Mouse (Mus musculus) forebrain, embryonic 14.5 days (tissue): ENCODE measurements around the gene Sgms1. TPM values are rescaled to one million over a fixed set of nuclear protein-coding genes. Genes with fewer than 3 reads are reported as not detected.

Source experiments
- ATAC-seq: fragments of 200-750 bp; cut with Nextera tagmentation; 2 replicates; pipeline ENCODE4 v1.8.0; 2017; ENCODE audit warnings: mild to moderate bottlenecking, moderate library complexity
- DNase-seq: peaks from one replicate; pipeline ENCODE4 v3.0.0-alpha.2; 2015; ENCODE audit warnings: low spot score
- H3K27ac ChIP-seq: fragments of 300-500 bp; sonication (generic); 2 replicates; pipeline ENCODE4 v1.5.1; 2014; ENCODE audit warnings: low read depth, mild to moderate bottlenecking, control low read depth, low read length, moderate library complexity
- H3K27me3 ChIP-seq: fragments of 300-500 bp; sonication (generic); replicated peaks from 2 replicates; pipeline ENCODE4 v1.6.1; 2014; ENCODE audit warnings: low read length, control low read depth, mixed read lengths; ENCODE audit not compliant: control insufficient read depth, insufficient read depth
- H3K36me3 ChIP-seq: fragments of 300-500 bp; sonication (generic); 2 replicates; pipeline ENCODE4 v1.6.1; 2014; ENCODE audit warnings: low read length, control low read depth; ENCODE audit not compliant: control insufficient read depth, insufficient read depth
- H3K4me1 ChIP-seq: fragments of 300-500 bp; sonication (generic); 2 replicates; pipeline ENCODE4 v1.6.1; 2014; ENCODE audit warnings: antibody characterized with exemption, low read length, control low read depth; ENCODE audit not compliant: control insufficient read depth, insufficient read depth
- H3K4me2 ChIP-seq: fragments of 300-500 bp; sonication (generic); 2 replicates; pipeline ENCODE4 v1.6.1; 2014; ENCODE audit warnings: mild to moderate bottlenecking, control low read depth, low read length
- H3K4me3 ChIP-seq: fragments of 300-500 bp; sonication (generic); 2 replicates; pipeline ENCODE4 v1.5.1; 2014; ENCODE audit warnings: low read depth, low read length, control low read depth
- H3K9ac ChIP-seq: fragments of 300-500 bp; sonication (generic); 2 replicates; pipeline ENCODE4 v1.6.1; 2014; ENCODE audit warnings: mild to moderate bottlenecking, low read length, control low read depth, moderate library complexity
- H3K9me3 ChIP-seq: fragments of 300-500 bp; sonication (generic); replicated peaks from 2 replicates; pipeline ENCODE4 v1.6.1; 2016; ENCODE audit warnings: low read length, control low read depth, mixed read lengths; ENCODE audit not compliant: control insufficient read depth
- WGBS: fragments of 180-500 bp; shearing (Covaris S2); extraction: QIAGEN DNeasy Blood & Tissue Kit; methylation state at CpG from one replicate; pipeline ENCODE4 v1.1.7; 2014; 5-methylcytosine and 5-hydroxymethylcytosine counted together
- polyA plus RNA-seq: library from polyadenylated mRNA; unstranded; fragments of >200 nt; fragmentation: Nextera tagmentation; extraction: Ambion mirVana; gene quantifications from 2 replicates; pipeline ENCODE4 v1.2.1, GENCODE M21; 2014

The Sgms1 gene
- polyA plus RNA-seq, 1 experiment from 2014 or later: 5.9 TPM

GRCm38 (mm10) chr19:32276817-32277216 is 112.7 kb downstream of the Sgms1 start:
- no peak for DNase-seq
- Histone ChIP-seq H3K9me3 (no peaks in the 10 kb centered on the region), H3K4me2 (no peak overlapping the region), H3K27ac (no peak overlapping the region), H3K4me3 (no peak overlapping the region), H3K27me3 (no peaks in the 10 kb centered on the region), H3K36me3 (no peaks in the 10 kb centered on the region), H3K9ac (no peak overlapping the region), H3K4me1 (no peaks in the 10 kb centered on the region)
- WGBS: 94% methylated on average over 8 of the region's 8 CpGs
- no peak for ATAC-seq

- H3K4me3 ChIP-seq: no peak overlapping the region
- DNase-seq (no peak), ATAC-seq (no peak)
- H3K9ac ChIP-seq: no peak overlapping the region
- H3K27me3 ChIP-seq: no peaks in the 10 kb centered on the region
- 95% methylated on average over 5 of the region's 5 CpGs for WGBS
- no peaks in the 10 kb centered on the region for H3K36me3 ChIP-seq
- H3K27ac ChIP-seq: no peak overlapping the region
- no peak overlapping the region for H3K4me2 ChIP-seq
- no peaks in the 10 kb centered on the region for H3K9me3 ChIP-seq
- H3K4me1 ChIP-seq: no peaks in the 10 kb centered on the region
These were observed 113.3 kb downstream of the Sgms1 start for GRCm38 (mm10) chr19:32276263-32276662.

- no peak overlapping the region for H3K4me2 ChIP-seq
- DNase-seq (no peak), ATAC-seq (no peak)
- no peak overlapping the region for H3K4me3 ChIP-seq
- 89% methylated on average over 14 of the region's 14 CpGs for WGBS
- H3K27ac ChIP-seq: no peak overlapping the region
- H3K27me3 ChIP-seq: no peaks in the 10 kb centered on the region
- H3K9me3 ChIP-seq: no peaks in the 10 kb centered on the region
- no peak overlapping the region for H3K9ac ChIP-seq
- H3K4me1 ChIP-seq: no peaks in the 10 kb centered on the region
- H3K36me3 ChIP-seq: no peaks in the 10 kb centered on the region
These were observed 114.2 kb downstream of the Sgms1 start for GRCm38 (mm10) chr19:32275068-32275925.

GRCm38 (mm10) chr19:32274145-32274544 is 115.4 kb downstream of the Sgms1 start:
- no peaks in the 10 kb centered on the region for H3K9me3 ChIP-seq
- DNase-seq: no peak
- no peak overlapping the region for H3K27ac ChIP-seq
- WGBS: 78% methylated on average over 2 of the region's 2 CpGs
- no peak overlapping the region for H3K4me3 ChIP-seq
- H3K4me2 ChIP-seq: no peak overlapping the region
- no peaks in the 10 kb centered on the region for H3K27me3 ChIP-seq
- ATAC-seq: no peak
- H3K9ac ChIP-seq: no peak overlapping the region
- no peaks in the 10 kb centered on the region for H3K4me1 ChIP-seq
- no peaks in the 10 kb centered on the region for H3K36me3 ChIP-seq

- H3K9me3 ChIP-seq: no peaks in the 10 kb centered on the region
- no peak overlapping the region for H3K4me2 ChIP-seq
- H3K9ac ChIP-seq: no peak overlapping the region
- DNase-seq: no peak
- no peaks in the 10 kb centered on the region for H3K4me1 ChIP-seq
- 52% methylated on average over 3 of the region's 3 CpGs for WGBS
- H3K36me3 ChIP-seq: no peaks in the 10 kb centered on the region
- no peak overlapping the region for H3K4me3 ChIP-seq
- H3K27ac ChIP-seq: no peak overlapping the region
- no peak for ATAC-seq
- H3K27me3 ChIP-seq: no peaks in the 10 kb centered on the region
These were observed 115.8 kb downstream of the Sgms1 start for GRCm38 (mm10) chr19:32273714-32274113.

- ATAC-seq: no peak
- WGBS: 85% methylated on average over 6 of the region's 6 CpGs
- H3K4me1 ChIP-seq: no peaks in the 10 kb centered on the region
- H3K9me3 ChIP-seq: no peaks in the 10 kb centered on the region
- no peak overlapping the region for H3K4me2 ChIP-seq
- no peak overlapping the region for H3K27ac ChIP-seq
- H3K27me3 ChIP-seq: no peaks in the 10 kb centered on the region
- DNase-seq: no peak
- no peaks in the 10 kb centered on the region for H3K36me3 ChIP-seq
- H3K4me3 ChIP-seq: no peak overlapping the region
- no peak overlapping the region for H3K9ac ChIP-seq
These were observed 116.8 kb downstream of the Sgms1 start for GRCm38 (mm10) chr19:32272475-32273260.

- no peak overlapping the region for H3K9ac ChIP-seq
- H3K27me3 ChIP-seq: no peaks in the 10 kb centered on the region
- 86% methylated on average over 11 of the region's 11 CpGs for WGBS
- H3K36me3 ChIP-seq: no peaks in the 10 kb centered on the region
- no peak overlapping the region for H3K4me2 ChIP-seq
- DNase-seq (no peak), ATAC-seq (no peak)
- H3K9me3 ChIP-seq: no peaks in the 10 kb centered on the region
- H3K4me1 ChIP-seq: no peaks in the 10 kb centered on the region
- H3K27ac ChIP-seq: no peak overlapping the region
- no peak overlapping the region for H3K4me3 ChIP-seq
These were observed 117.9 kb downstream of the Sgms1 start for GRCm38 (mm10) chr19:32271455-32272200.

- ATAC-seq (no peak), DNase-seq (no peak)
- Histone ChIP-seq H3K9me3 (no peaks in the 10 kb centered on the region), H3K4me2 (no peak overlapping the region), H3K4me3 (no peak overlapping the region), H3K27ac (no peak overlapping the region), H3K27me3 (no peaks in the 10 kb centered on the region), H3K9ac (no peak overlapping the region), H3K4me1 (no peaks in the 10 kb centered on the region), H3K36me3 (no peaks in the 10 kb centered on the region)
- WGBS: 88% methylated on average over 6 of the region's 6 CpGs
These were observed 119.7 kb downstream of the Sgms1 start for GRCm38 (mm10) chr19:32269844-32270176.
